Mouse (Mus musculus) R1 (cell line): ENCODE data around the gene Btbd35f17.
"Not testable (repeated sequence)": the region's sequence is repeated elsewhere in the genome, so short reads cannot be mapped to it uniquely, and the experiment has no call there.

Experiments
- DNase-seq: peaks from one replicate; pipeline ENCODE4 v3.0.0-alpha.2; 2018; ENCODE audit warnings: low read depth, low spot score

Gene Btbd35f17

DNA sequence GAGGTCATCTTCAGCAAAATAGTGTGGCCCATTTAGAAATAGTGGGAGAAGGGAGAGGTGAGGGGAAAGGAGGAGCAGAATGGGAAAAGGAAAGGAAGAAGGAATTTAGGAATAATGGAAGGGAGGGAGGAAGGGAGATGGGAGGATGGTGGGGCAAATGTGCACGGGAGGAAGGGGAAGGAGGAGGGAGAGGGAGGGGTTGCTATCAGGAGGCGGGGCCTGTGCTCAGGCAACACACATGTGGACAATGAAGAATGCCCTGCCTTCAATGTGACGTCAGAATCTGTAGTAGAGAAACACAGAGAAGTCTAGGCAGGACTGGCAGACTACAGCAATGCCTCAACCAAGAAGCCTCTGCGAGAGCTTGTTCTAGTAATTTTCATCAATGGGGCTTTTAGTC lies at the start of gene Btbd35f17:
TSS of gene Btbd35f17 (plus strand) at position 301 of the 400 bp plus-strand sequence.
- not testable (repeated sequence) for DNase-seq
